11 mouse cellular contexts compared by ENCODE assay signal in genomic region chrX:53214557-53215229, GRCm38 (mm10). TPM values are rescaled to one million over a fixed set of nuclear protein-coding genes. Genes with fewer than 3 reads are reported as not detected.
A peak's percentile ranks its signal among the peaks of the same experiment; 100 is the strongest.
DNase-seq lines count a peak whose midpoint lies in the region.
"Had no signal": no experiment of that assay in that cellular context is flagged by ENCODE, and none has a peak within 500 bp of the region (broad histone marks: within the 10 kb centered on the region; RNA-seq: fewer than 3 reads in every experiment).

No protein-coding gene starts in this region.

- DNase-seq in gastrocnemius, postnatal 25 days = peak; percentile 44
- DNase-seq in gastrocnemius, adult 8-10 months (ENCODE audit: low spot score in 2 of 2) = no peak
- DNase-seq in left cerebral cortex, postnatal 4 days = peak; percentile 27
- DNase-seq in left cerebral cortex, adult 18-20 months (ENCODE audit: low spot score in 2 of 2) = no peak
- peak; percentile 37 for DNase-seq in heart, postnatal 4 days
- peak; percentile 39 for DNase-seq in skeletal muscle tissue, adult 2 months (ENCODE audit: low read depth, low spot score)
- no peak for DNase-seq in ovary, adult 18-20 months (ENCODE audit: low spot score)
- DNase-seq in urinary bladder, postnatal 25 days (ENCODE audit: low spot score) = no peak
- DNase-seq: adrenal gland, postnatal 36 days had no signal

- intact Hi-C loops in left cerebral cortex, postnatal 4 days (cut with DNase I) = no loop called here

RNA-seq across cellular contexts. Expression of gene Plac1, which starts 25.2 kb away (rescaled TPM):
- total RNA-seq in gastrocnemius, postnatal 25 days (2021) = not detected
- not detected for total RNA-seq in gastrocnemius, adult 8-10 months (2022)
- total RNA-seq in left cerebral cortex, postnatal 4 days (2021) = not detected
- not detected for total RNA-seq in left cerebral cortex, adult 18-20 months (2021)
- 1 to 10 TPM in 1 of 2 experiments, under 1 TPM in 1; 0.69 to 1.0 TPM for total RNA-seq in heart, postnatal 4 days (2021)
- total RNA-seq: adrenal gland, postnatal 36 days; left cerebral cortex, postnatal 14 days had no signal

RNA-seq across cellular contexts. Expression of gene Fam122b, which starts 54.9 kb away (rescaled TPM):
- 1 to 10 TPM; 1.4 to 2.5 TPM for total RNA-seq in gastrocnemius, postnatal 25 days (2021)
- 1 to 10 TPM; 1.2 to 2.2 (median 1.7) TPM for total RNA-seq in gastrocnemius, adult 8-10 months (2022)
- 1 to 10 TPM; 2.1 to 3.7 TPM for total RNA-seq in left cerebral cortex, postnatal 4 days (2021)
- total RNA-seq in left cerebral cortex, adult 18-20 months (2021) = 1 to 10 TPM; 4.0 to 4.2 TPM
- 10 to 100 TPM; 16.6 to 17.3 TPM for total RNA-seq in heart, postnatal 4 days (2021)

RNA-seq across cellular contexts. Expression of gene Fam122c, which starts 58.5 kb away (rescaled TPM):
- not detected for total RNA-seq in gastrocnemius, postnatal 25 days (2021)
- not detected for total RNA-seq in gastrocnemius, adult 8-10 months (2022)
- total RNA-seq in left cerebral cortex, postnatal 4 days (2021) = not detected
- not detected for total RNA-seq in left cerebral cortex, adult 18-20 months (2021)
- not detected for total RNA-seq in heart, postnatal 4 days (2021)
- total RNA-seq: adrenal gland, postnatal 36 days; ES-E14; left cerebral cortex, postnatal 14 days had no signal

Comparison
In these comparisons a context has a peak if more than half of its experiments do, and no peak if none do; other contexts are left out.
1. DNase-seq: peak in gastrocnemius, postnatal 25 days (single experiment), left cerebral cortex, postnatal 4 days (single experiment), heart, postnatal 4 days (single experiment) and skeletal muscle tissue, adult 2 months (single experiment); none in gastrocnemius, adult 8-10 months (0 of 2), left cerebral cortex, adult 18-20 months (0 of 2), ovary, adult 18-20 months (single experiment) and urinary bladder, postnatal 25 days (single experiment).